Mouse (Mus musculus) adrenal gland, postnatal 14 days (tissue): Measurements from ENCODE around the gene Gm20532. TPM values are rescaled to one million over a fixed set of nuclear protein-coding genes. Genes with fewer than 3 reads are reported as not detected.

Experiments
- DNase-seq: peaks from one replicate; pipeline ENCODE4 v3.0.0; 2021; ENCODE audit warnings: mixed read lengths
- long read RNA-seq, 2 experiments: library from polyadenylated mRNA; stranded (forward); transcript quantifications; one replicate each; pipeline ENCODE4 v2.0.0; 2021
- total RNA-seq: library from RNA; stranded (reverse); gene quantifications from 2 replicates; pipeline ENCODE4 v1.2.3, GENCODE M21; 2021

Gm20532 gene
- not detected in 2 replicates for total RNA-seq
- long read RNA-seq, experiment 1, partial matches to known transcripts, result 0 of 6 reads
- long read RNA-seq, experiment 1, other reads (novel, unspliced or antisense), result 6 of 6 reads
- long read RNA-seq, experiment 2, partial matches to known transcripts, result 0 of 4 reads
- long read RNA-seq, experiment 2, other reads (novel, unspliced or antisense), result 4 of 4 reads

GRCm38 (mm10) chr2:26586294-26587043 is at the start of gene Gm20532:
TSS of gene Gm20532 (plus strand) at chr2:26586639.
- peak; percentile 80 for DNase-seq

DNA sequence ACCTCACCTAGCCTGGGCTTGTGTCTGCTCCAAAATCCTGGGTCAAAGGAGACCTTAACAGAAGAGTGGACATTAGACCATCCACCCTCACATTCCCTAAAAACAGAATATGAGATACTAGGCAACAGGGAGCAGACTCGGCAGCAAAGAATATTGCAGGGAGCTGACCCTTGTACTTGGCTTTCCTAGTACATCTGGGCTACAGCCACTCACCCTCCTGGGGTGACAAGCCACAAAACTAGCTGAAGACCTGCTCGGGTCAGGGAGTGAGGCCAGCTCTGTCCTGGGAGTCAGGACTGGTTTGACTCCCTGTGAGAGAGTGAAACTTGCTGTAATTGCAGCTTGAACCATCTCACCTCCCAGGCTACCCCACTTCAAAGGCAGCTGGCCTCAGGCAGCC is 46.9 kb upstream of the Gm20532 start:
- DNase-seq, result no peak

GRCm38 (mm10) chr2:26540721-26541120 is 45.7 kb upstream of the Gm20532 start:
- DNase-seq, result no peak

DNA sequence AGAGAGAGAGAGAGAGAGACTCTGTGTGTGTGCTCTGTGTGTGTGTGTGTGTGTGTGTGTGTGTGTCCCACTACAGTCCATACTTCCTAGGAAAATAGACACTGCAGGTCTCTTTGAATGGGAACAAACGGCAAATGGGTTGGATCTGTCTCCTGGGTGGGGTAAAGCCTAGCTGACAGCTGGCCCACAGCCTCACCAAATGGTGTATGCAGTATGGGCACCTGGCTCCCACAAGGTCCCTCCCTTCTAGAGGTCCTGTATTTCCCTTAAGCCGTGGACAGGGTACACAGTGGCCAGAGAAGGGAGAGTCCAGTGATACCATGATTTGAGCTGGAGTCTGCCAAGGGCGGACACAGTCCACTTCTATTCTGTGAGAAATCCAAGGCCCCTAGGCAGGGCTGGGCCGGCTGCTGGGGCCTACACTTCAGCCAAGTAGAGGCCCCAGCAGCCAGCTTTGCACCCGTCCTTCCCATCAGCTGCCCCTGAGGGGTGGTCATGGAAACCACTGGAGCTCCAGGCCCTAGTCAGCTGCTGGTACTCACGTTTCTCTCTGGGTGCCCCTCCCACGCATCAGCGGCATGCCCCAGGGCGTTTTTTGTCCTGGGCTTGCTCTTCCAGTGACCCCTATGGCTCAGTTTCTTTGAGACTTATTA is 45.1 kb upstream of the Gm20532 start:
- no peak for DNase-seq

DNA sequence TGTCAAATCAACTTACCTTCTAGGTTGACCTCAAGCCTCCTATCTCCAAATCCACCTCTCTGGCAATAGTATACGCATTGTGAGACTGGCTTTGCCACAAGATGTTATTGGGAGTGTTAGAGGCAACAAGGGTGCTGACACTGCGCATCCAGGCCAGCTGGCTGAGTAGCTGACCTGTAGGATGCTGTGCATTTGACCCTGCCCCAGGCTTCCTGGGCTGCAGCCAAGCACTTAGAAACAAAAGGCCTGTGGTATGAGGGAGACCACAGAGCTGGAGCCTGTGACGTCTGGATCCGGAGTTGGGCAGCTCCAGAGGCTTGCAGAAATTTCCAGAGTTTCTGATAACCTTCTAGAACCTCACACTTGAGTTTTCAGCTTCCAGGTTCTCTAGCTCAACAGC is 43.3 kb upstream of the Gm20532 start:
- peak; percentile 47 for DNase-seq

DNA sequence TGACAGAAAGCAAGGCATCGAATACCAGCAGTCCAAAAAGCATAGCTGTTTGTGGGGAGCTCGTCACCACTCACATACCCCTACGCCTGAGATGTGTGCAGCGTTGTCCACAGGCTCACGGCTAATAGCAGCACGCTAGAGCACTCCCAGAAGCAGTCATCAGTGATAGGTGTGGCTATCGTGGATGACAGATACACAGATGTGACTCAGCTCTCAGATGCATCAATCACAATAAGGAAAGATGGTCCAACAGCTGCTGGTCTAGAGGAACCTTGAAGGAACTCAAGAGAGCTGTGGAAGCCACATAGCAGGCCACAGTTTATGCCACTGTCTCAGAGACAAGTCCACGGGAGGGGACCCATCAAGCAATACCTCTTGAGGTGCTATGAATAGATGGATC is 42.7 kb upstream of the Gm20532 start:
- peak; percentile 53 for DNase-seq

DNA sequence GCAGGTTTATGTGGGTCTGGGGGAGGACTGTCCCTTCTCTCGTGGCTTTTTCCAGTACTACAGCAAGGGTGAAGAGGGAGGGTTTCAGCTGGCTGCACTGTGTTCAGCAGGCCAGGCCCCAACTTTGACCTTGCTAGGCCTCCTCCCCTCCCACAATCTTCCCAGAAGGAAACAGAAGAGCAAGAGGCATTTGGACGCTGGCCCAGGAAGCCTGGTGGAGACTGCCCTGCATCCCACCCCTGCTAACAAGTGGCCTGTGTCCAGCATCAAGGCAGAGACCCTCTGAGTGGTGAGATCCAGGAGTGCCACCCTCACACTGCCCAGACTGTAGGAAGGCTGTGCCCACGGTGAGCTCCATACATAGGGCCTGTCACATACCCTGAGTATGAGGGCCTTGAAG is 42.2 kb upstream of the Gm20532 start:
- peak; percentile 68 for DNase-seq

- DNase-seq, result no peak
Observed at GRCm38 (mm10) chr2:26547481-26547880, 39.0 kb upstream of the Gm20532 start.

- peak; percentile 72 for DNase-seq
Observed at GRCm38 (mm10) chr2:26549801-26550200, 36.6 kb upstream of the Gm20532 start.

DNA sequence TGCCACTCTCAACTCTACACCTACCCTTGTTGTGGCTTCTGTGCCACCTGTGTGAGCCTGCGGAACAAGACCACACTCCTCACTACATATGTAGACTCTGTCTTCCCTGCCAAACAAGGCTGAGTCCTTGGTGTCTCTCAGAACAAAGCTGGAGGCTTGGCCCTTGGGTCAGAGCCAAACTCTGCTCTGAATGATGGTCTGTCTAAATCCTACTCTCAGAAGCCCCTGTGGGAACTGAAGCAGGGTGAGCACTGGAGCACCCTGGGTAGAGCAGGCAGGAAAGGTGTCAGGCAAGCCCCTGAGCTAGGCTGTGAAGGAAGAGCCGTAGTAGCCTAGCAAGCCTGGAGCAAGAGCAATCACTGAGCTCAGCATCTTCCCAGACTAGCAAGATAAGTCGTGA is 36.2 kb upstream of the Gm20532 start:
- peak; percentile 70 for DNase-seq

DNA sequence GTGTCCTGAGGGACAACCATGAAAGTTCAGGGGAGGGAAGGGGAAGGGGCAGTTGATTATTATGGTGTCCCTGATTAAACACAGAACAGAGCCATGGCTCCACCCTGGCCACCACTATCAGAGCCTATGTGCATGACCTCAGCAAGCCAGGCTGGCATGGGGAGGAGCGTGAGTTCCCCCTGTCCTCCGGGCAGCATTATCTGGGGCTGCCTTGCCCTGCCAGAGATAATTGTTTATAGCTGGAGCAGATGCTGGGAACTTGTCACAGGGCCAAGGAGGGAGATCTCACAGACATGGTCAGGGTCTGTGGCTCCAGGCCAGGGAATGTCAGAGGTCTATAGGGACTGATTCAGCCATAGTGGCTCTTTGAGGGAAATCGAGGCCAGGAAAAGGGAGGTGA is 35.7 kb upstream of the Gm20532 start:
- no peak for DNase-seq

DNA sequence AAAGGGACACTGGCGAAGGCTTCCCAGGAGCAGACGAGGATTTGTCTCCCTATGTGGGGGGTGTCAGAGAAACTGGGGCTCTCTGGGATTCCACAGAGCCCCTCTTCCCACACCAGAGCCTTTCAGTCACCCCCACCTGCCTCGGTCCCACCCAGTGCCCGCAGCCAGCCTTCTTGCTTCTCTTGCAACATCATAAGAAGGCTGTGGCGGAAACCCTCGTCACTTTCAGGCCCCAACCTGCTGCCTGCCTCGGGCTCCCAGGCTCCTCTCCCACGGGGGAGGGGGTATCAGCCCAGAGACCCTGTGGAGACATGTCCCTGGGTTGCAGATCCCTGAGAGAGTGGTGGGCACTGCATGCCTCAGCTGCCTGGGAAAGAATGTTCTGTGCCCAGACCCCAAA is 35.0 kb upstream of the Gm20532 start:
- DNase-seq, result no peak

DNA sequence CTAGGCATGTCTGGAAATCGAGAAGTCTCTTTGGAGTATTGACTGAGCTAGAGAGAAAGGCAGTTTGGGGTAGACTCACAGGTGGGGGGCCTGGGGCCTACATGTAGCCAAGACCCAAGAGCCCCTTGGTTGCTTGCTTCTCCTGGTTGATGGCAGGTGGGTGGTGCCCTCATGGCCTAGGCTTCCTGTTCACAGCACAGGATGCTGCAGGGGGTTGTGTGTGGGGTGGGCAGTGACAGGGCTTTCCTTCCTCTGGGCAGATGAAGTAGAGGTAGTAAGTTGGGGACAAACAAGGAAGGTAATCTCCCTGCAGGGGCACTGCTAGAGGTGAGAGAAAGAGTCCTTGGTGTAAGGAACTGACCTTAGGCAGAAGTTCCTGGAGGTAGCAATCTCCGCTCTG is 34.4 kb upstream of the Gm20532 start:
- no peak for DNase-seq

DNA sequence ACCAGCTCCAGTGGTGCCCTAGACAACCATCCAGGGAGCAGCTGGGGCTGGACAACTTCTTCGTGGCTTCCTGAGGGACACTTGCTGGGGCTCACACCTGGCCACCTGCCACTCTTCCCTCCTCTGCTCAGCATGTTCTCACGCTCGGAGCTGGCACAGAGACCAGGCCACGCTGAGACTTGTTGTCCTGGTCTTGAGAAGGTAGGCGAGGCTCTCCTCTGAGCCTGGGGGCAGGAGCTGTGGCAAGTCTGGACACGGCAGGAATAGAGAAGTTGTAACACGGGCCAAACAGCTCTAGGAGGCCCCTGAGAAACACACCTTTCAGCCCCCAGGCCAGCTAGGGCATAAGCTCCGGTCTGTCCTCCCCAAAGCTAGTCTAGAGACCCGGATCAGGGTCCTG is 32.5 kb upstream of the Gm20532 start:
- no peak for DNase-seq

- peak; percentile 82 for DNase-seq
Observed at GRCm38 (mm10) chr2:26555076-26555475, 31.4 kb upstream of the Gm20532 start.

DNA sequence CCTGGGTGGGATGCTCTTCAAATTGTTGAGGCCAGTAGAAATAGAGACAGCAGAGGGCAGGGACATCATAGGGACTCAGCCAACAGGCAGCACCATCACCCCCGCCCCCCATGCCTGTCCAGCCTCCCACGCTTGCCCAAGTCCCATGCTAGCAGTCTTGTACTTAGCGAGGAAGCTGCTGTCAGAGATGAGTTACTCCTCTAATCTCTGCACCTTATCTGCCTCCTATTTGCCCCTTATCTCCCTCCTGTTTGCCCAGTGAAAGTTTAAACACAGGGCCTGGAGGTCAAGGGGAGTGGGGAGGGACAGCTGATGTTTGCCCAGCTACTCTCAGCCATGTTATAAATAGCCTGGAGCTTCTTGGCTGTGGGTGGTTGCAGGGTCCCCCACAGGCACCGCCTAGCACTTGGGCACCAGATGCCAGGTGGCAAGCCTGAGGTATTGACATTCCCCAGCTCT is 29.9 kb upstream of the Gm20532 start:
- DNase-seq, result no peak

DNA sequence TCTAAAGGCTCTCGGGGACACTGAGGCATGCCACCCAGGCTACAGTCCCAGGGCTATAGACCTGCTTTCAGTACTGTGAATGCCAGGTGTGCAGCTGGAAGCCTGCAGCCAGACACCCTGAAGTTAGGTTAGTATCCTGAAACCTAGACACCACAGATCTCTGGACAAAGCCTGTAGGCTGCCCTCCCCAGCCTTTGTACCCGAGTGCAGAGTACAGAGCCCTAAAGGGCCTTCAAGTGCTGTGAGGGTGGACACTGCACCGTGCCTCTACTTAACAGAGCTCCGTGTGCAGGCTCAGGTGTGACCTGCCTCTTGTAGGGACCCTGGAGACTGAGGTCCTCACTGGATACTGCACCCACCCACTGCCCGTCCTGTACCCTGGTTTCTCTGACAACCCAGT is 25.9 kb upstream of the Gm20532 start:
- no peak for DNase-seq

DNA sequence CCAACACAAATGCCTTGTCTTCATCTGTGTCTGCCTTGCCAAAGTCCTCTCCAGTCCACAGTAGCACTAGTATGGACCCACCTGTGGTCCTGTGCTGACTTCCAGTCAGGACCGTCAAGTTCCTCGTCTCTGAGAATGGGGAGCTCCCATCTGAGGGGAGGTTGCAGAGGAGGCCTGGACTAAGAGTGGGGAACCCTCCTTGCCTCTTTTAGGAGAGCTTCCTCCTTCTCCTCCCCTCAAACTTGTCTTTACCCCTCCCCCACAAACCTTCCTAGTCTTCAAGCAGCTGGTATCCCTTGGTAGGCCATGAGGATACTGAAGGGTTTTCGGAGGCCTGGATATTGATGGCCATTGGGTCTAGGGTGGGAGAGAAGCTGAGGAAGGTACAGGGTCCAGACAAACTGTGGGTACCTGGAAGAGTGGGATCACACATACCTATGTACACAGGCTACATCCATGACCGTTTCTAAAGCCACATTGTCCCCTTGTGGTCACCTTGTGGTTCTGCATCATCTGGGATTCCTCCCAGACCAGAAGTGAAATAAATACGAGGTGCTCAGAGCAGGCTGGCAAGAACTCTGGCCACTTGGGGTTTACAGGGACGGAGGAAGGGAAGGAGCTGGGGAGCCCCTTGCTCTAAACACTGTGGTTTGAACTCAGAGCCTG is 25.0 kb upstream of the Gm20532 start:
- DNase-seq, result peak; percentile 60

GRCm38 (mm10) chr2:26566221-26566620 is 20.2 kb upstream of the Gm20532 start:
- peak; percentile 77 for DNase-seq

GRCm38 (mm10) chr2:26570034-26570433 is 16.4 kb upstream of the Gm20532 start:
- peak; percentile 78 for DNase-seq

- DNase-seq, result peak; percentile 44
Observed at GRCm38 (mm10) chr2:26571400-26571799, 15.0 kb upstream of the Gm20532 start.

DNA sequence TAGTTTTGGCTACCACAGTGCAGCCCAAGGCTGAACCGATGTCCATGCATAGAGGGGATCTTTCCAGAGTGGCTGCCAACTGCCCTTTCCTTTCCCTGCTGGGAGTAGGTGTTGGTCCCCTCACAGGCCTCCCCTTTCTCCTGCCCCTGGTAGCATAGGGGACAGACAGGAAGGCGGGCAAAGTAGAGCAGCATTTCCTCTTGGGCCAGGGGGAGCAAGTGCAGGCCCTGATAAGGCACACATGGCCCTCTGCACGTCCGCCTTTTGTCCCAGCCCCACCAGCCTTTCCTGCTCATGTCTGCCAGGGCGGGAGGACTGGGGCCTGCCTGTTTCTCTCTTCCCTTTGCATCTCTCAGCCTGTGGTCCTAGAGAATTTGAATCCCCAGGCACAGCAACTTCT is 14.6 kb upstream of the Gm20532 start:
- peak; percentile 55 for DNase-seq

- DNase-seq, result peak; percentile 81
Observed at GRCm38 (mm10) chr2:26573396-26573795, 13.0 kb upstream of the Gm20532 start.
